Mouse (Mus musculus): ENCODE results near the gene Lep. TPM values are rescaled to one million over a fixed set of nuclear protein-coding genes. Genes with fewer than 3 reads are reported as not detected.

Gene Lep
- total RNA-seq, 1 experiment: not detected

- Histone ChIP-seq H3K9me3 (ENCODE audit: control insufficient read depth, insufficient read depth, low read depth, low read length) (no peaks in the 10 kb centered on the region), H3K4me3 (ENCODE audit: insufficient read depth in 1 of 2, low read depth in 1 of 2, low read length in 2 of 2, poor library complexity in 1 of 2, severe bottlenecking in 1 of 2) (no peak overlapping the region), H3K9ac (ENCODE audit: insufficient read depth, low read depth, low read length, poor library complexity, severe bottlenecking) (no peak overlapping the region), H3K27ac (ENCODE audit: insufficient read depth, low read depth, low read length, poor library complexity, severe bottlenecking) (no peak overlapping the region), H3K4me1 (ENCODE audit: control insufficient read depth in 2 of 2, insufficient read depth in 2 of 2, low read length in 2 of 2, poor library complexity in 1 of 2) (no peaks in the 10 kb centered on the region), H3K36me3 (ENCODE audit: control insufficient read depth, insufficient read depth, low read length, poor library complexity, severe bottlenecking) (no peaks in the 10 kb centered on the region)
- no peak for TF ChIP-seq MAFK (IDR thresholded peaks at IDR 0.05; ENCODE audit: insufficient read depth, low read depth, low read length)
- TF ChIP-seq ZNF384 (IDR thresholded peaks at IDR 0.05; ENCODE audit: low read depth, low read length): no peak
- TF ChIP-seq ZC3H11A (IDR thresholded peaks at IDR 0.05; ENCODE audit: borderline replicate concordance, low read depth, low read length): no peak
- TF ChIP-seq CHD2 (IDR thresholded peaks at IDR 0.05; ENCODE audit: low read depth, low read length): no peak
- TF ChIP-seq HCFC1 (IDR thresholded peaks at IDR 0.05; ENCODE audit: borderline replicate concordance, insufficient read depth, low read length): no peak
- no peak for DNase-seq (ENCODE audit: low read depth, low spot score)
- in situ Hi-C loops (cut with MboI; ENCODE audit: low sequenced_read_pairs in 2 of 2, unreplicated experiment in 2 of 2): no loop called here
Measured at GRCm38 (mm10) chr6:29044029-29044428, 16.0 kb upstream of the Lep start.

GRCm38 (mm10) chr6:29049926-29050325, 10.1 kb upstream of the Lep start:
- Histone ChIP-seq H3K4me3 (ENCODE audit: insufficient read depth in 1 of 2, low read depth in 1 of 2, low read length in 2 of 2, poor library complexity in 1 of 2, severe bottlenecking in 1 of 2) (no peak overlapping the region), H3K9ac (ENCODE audit: insufficient read depth, low read depth, low read length, poor library complexity, severe bottlenecking) (no peak overlapping the region), H3K27ac (ENCODE audit: insufficient read depth, low read depth, low read length, poor library complexity, severe bottlenecking) (no peak overlapping the region; the same call in 1 of the 2 replicates), H3K9me3 (ENCODE audit: control insufficient read depth, insufficient read depth, low read depth, low read length) (no peaks in the 10 kb centered on the region), H3K36me3 (ENCODE audit: control insufficient read depth, insufficient read depth, low read length, poor library complexity, severe bottlenecking) (no peaks in the 10 kb centered on the region), H3K4me1 (ENCODE audit: control insufficient read depth in 2 of 2, insufficient read depth in 2 of 2, low read length in 2 of 2, poor library complexity in 1 of 2) (no peaks in the 10 kb centered on the region)
- in situ Hi-C loops (cut with MboI; ENCODE audit: low sequenced_read_pairs in 2 of 2, unreplicated experiment in 2 of 2): no loop called here
- TF ChIP-seq CHD2 (IDR thresholded peaks at IDR 0.05; ENCODE audit: low read depth, low read length) (no peak), ZC3H11A (IDR thresholded peaks at IDR 0.05; ENCODE audit: borderline replicate concordance, low read depth, low read length) (no peak), MAFK (IDR thresholded peaks at IDR 0.05; ENCODE audit: insufficient read depth, low read depth, low read length) (no peak), ZNF384 (IDR thresholded peaks at IDR 0.05; ENCODE audit: low read depth, low read length) (no peak), HCFC1 (IDR thresholded peaks at IDR 0.05; ENCODE audit: borderline replicate concordance, insufficient read depth, low read length) (no peak)
- no peak for DNase-seq (ENCODE audit: low read depth, low spot score)

GRCm38 (mm10) chr6:29052188-29052587, 7.8 kb upstream of the Lep start:
- Histone ChIP-seq H3K4me3 (ENCODE audit: insufficient read depth in 1 of 2, low read depth in 1 of 2, low read length in 2 of 2, poor library complexity in 1 of 2, severe bottlenecking in 1 of 2) (no peak overlapping the region), H3K9me3 (ENCODE audit: control insufficient read depth, insufficient read depth, low read depth, low read length) (no peaks in the 10 kb centered on the region), H3K36me3 (ENCODE audit: control insufficient read depth, insufficient read depth, low read length, poor library complexity, severe bottlenecking) (no peaks in the 10 kb centered on the region), H3K4me1 (ENCODE audit: control insufficient read depth in 2 of 2, insufficient read depth in 2 of 2, low read length in 2 of 2, poor library complexity in 1 of 2) (no peaks in the 10 kb centered on the region), H3K27ac (ENCODE audit: insufficient read depth, low read depth, low read length, poor library complexity, severe bottlenecking) (no peak overlapping the region), H3K9ac (ENCODE audit: insufficient read depth, low read depth, low read length, poor library complexity, severe bottlenecking) (no peak overlapping the region)
- TF ChIP-seq CHD2 (IDR thresholded peaks at IDR 0.05; ENCODE audit: low read depth, low read length) (no peak), MAFK (IDR thresholded peaks at IDR 0.05; ENCODE audit: insufficient read depth, low read depth, low read length) (no peak), ZNF384 (IDR thresholded peaks at IDR 0.05; ENCODE audit: low read depth, low read length) (no peak), ZC3H11A (IDR thresholded peaks at IDR 0.05; ENCODE audit: borderline replicate concordance, low read depth, low read length) (no peak), HCFC1 (IDR thresholded peaks at IDR 0.05; ENCODE audit: borderline replicate concordance, insufficient read depth, low read length) (no peak)
- no peak for DNase-seq (ENCODE audit: low read depth, low spot score)
- in situ Hi-C loops (cut with MboI; ENCODE audit: low sequenced_read_pairs in 2 of 2, unreplicated experiment in 2 of 2): no loop called here

GRCm38 (mm10) chr6:29053181-29053580, 6.8 kb upstream of the Lep start:
- in situ Hi-C loops (cut with MboI; ENCODE audit: low sequenced_read_pairs in 2 of 2, unreplicated experiment in 2 of 2): no loop called here
- no peak for DNase-seq (ENCODE audit: low read depth, low spot score)
- Histone ChIP-seq H3K27ac (ENCODE audit: insufficient read depth, low read depth, low read length, poor library complexity, severe bottlenecking) (no peak overlapping the region), H3K9me3 (ENCODE audit: control insufficient read depth, insufficient read depth, low read depth, low read length) (no peaks in the 10 kb centered on the region), H3K4me1 (ENCODE audit: control insufficient read depth in 2 of 2, insufficient read depth in 2 of 2, low read length in 2 of 2, poor library complexity in 1 of 2) (no peaks in the 10 kb centered on the region), H3K4me3 (ENCODE audit: insufficient read depth in 1 of 2, low read depth in 1 of 2, low read length in 2 of 2, poor library complexity in 1 of 2, severe bottlenecking in 1 of 2) (no peak overlapping the region), H3K36me3 (ENCODE audit: control insufficient read depth, insufficient read depth, low read length, poor library complexity, severe bottlenecking) (no peaks in the 10 kb centered on the region), H3K9ac (ENCODE audit: insufficient read depth, low read depth, low read length, poor library complexity, severe bottlenecking) (no peak overlapping the region)
- TF ChIP-seq HCFC1 (IDR thresholded peaks at IDR 0.05; ENCODE audit: borderline replicate concordance, insufficient read depth, low read length) (no peak), MAFK (IDR thresholded peaks at IDR 0.05; ENCODE audit: insufficient read depth, low read depth, low read length) (no peak), CHD2 (IDR thresholded peaks at IDR 0.05; ENCODE audit: low read depth, low read length) (no peak), ZNF384 (IDR thresholded peaks at IDR 0.05; ENCODE audit: low read depth, low read length) (no peak)

GRCm38 (mm10) chr6:29056377-29056776, 3.6 kb upstream of the Lep start:
- Histone ChIP-seq H3K4me1 (ENCODE audit: control insufficient read depth in 2 of 2, insufficient read depth in 2 of 2, low read length in 2 of 2, poor library complexity in 1 of 2) (no peaks in the 10 kb centered on the region), H3K27ac (ENCODE audit: insufficient read depth, low read depth, low read length, poor library complexity, severe bottlenecking) (no peak overlapping the region), H3K36me3 (ENCODE audit: control insufficient read depth, insufficient read depth, low read length, poor library complexity, severe bottlenecking) (no peaks in the 10 kb centered on the region), H3K9me3 (ENCODE audit: control insufficient read depth, insufficient read depth, low read depth, low read length) (no peaks in the 10 kb centered on the region), H3K4me3 (ENCODE audit: insufficient read depth in 1 of 2, low read depth in 1 of 2, low read length in 2 of 2, poor library complexity in 1 of 2, severe bottlenecking in 1 of 2) (no peak overlapping the region), H3K9ac (ENCODE audit: insufficient read depth, low read depth, low read length, poor library complexity, severe bottlenecking) (no peak overlapping the region)
- in situ Hi-C loops (cut with MboI; ENCODE audit: low sequenced_read_pairs in 2 of 2, unreplicated experiment in 2 of 2): no loop called here
- DNase-seq (ENCODE audit: low read depth, low spot score): no peak
- TF ChIP-seq HCFC1 (IDR thresholded peaks at IDR 0.05; ENCODE audit: borderline replicate concordance, insufficient read depth, low read length) (no peak), MAFK (IDR thresholded peaks at IDR 0.05; ENCODE audit: insufficient read depth, low read depth, low read length) (no peak), ZNF384 (IDR thresholded peaks at IDR 0.05; ENCODE audit: low read depth, low read length) (no peak), ZC3H11A (IDR thresholded peaks at IDR 0.05; ENCODE audit: borderline replicate concordance, low read depth, low read length) (no peak), CHD2 (IDR thresholded peaks at IDR 0.05; ENCODE audit: low read depth, low read length) (no peak)

All from ES-E14 (cell line).